Mouse (Mus musculus): ENCODE measurements around the gene Zgpat.

The Zgpat gene

DNA sequence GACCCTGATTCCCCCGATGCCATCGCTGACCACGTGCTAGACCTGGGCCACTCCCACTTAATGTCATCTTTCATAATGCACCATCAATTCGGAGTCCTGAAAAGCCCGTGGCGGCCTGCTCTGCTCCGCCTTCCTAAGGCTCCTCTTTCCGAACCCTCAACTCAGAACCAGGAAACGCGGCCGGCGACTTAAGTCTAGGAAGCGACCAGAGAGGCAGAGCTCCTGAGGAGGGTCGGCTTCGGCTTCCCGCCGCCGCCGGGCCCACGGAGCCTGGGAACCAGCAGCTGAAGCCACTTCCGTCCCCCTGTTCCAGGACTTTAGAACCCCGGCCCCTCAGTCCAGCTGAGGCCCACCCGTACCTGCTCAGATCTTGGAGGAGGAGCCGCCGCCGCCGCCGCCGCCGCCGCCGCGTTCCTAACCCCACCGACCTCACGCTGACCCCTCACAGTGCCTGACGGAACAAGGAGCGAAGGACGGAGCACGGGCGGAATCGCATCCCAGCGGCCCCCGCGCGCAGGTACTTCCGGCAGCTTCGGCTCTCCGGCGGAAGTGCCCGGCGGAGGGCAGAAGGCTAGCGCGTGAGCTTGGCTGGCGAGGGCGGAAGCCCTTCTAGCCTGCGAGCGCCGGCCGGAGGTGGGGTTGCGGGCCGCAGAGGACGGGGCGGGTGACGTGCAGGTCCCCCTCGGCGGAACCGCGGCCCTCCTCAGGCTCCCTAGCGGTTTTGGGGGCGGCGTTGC, at the start of gene Zgpat, which contains the start of gene Arfrp1:
Gene Zgpat, plus strand, starts transcription at position 69 of the 737 bp plus-strand sequence.
Gene Arfrp1, minus strand, starts transcription at position 545 of the 737 bp plus-strand sequence.
- peak; percentile 92 to 94 for DNase-seq

DNA sequence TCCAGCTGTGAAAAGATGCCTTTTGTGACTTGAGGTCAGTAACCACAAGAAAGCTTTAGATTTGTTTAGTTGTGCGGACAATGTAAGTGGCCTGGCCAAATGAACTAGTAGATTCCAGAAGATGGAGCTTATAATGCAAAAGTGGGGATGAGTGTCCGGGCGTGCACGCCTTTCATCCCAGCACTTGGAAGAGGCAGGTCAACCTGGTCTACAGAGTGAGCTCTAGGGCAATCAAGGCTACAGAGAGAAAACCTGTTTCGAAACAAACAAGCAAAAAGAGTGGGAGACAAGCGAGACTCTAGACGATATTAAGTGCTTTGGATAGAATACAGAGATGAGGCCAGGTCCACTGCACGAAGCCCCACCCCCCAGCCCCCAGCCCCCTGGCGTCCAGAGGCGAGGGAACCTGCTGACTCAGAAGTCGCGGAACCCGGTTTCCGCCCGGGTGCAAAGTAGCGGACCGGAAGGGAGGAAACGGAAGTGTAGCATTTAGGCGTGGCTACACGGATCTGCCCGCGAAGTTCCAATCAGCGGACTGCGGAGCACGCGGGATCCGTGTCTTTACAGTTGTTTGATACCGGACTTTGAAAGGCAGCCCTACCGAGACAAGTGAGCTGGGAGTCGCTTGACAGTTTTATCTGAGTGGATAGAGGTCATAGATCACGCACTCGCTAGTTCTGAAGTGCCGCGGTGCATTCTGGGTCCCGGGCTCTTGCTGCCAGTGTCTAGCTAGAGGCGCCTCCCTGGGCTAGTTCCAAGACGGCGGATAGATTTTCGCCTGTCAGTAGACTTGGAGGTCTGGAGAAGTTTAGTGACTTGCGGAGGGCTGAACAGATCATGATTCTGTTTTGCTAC, 45.3 kb upstream of the Zgpat start, which contains the start of gene Rtel1:
Gene Rtel1, plus strand, starts transcription at position 492 of the 855 bp plus-strand sequence.
- DNase-seq, result peak; percentile 91 to 93

DNA sequence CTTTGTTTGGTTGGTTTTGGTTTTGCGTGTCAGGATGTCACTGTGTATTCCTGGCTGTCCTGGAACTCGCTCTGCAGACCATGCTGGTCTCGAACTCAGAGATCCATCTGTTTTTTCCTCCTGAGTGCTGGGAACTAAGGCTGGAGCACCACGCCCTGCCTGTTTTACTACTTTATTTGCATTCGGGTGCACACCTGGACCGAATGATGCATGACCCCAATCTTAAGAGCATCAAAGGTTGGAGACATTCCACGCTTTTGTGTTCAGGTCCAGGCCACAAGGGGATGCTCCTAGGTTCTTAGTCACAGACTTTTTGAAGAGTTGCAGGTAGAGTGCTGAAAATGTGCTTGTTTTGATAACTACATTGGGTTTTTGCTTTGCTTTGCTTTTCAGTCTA, 44.6 kb upstream of the Zgpat start:
- DNase-seq, result no peak

DNA sequence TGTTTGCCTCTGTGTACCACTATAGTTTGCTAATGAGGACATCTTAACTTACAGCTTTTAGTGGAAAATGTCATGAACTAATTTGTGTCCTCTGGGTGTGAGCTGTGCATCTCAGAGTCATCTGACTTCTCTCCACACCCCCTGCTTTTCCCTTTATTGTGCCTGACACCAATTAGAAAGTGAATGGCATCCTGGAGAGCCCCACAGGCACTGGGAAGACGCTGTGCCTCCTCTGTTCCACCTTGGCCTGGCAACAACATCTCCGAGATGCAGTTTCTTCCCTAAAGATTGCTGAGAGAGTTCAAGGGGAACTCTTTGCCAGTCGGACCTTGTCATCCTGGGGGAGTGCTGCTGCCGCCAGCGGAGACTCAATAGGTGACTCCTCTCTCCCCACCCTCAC, 42.6 kb upstream of the Zgpat start:
- no peak for DNase-seq

DNA sequence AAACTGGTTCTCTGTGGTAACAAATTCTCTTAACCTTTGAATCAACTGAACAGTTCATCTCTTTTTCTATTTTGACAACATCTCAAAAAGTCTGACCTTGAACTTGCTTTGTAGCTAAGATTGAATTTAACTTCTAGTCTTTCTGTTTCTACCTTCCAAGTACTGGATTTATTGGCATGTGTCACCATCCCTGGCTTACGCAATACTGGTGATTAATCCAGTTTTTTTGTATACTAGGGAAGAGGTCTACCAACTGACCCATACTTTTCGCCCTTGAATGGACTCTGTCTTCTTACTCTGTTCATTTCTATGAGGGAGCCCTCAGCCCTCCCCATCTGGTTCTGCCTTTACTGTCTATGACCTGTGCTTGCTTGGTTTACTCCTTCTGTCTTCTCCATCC, 38.6 kb upstream of the Zgpat start:
- DNase-seq, result no peak

DNA sequence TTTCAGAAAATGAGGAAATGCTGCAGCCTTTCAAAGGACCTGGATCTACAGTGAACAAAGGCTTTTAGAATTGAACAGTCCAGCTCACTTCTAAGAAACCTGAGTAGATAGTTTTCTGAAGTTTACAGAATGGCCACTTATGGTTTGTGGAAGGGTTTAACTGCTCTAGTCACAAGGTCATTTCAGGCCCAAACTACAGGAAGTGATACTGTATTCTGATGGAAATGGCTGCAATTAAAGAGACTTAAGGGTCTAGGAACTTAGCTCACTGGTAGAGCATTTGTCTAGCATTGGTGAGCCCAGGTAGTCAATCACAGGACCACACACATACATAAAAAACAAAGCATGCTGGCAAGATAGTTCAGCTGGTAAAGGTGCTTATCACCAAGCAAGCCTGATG, 32.2 kb upstream of the Zgpat start:
- DNase-seq, result no peak

DNA sequence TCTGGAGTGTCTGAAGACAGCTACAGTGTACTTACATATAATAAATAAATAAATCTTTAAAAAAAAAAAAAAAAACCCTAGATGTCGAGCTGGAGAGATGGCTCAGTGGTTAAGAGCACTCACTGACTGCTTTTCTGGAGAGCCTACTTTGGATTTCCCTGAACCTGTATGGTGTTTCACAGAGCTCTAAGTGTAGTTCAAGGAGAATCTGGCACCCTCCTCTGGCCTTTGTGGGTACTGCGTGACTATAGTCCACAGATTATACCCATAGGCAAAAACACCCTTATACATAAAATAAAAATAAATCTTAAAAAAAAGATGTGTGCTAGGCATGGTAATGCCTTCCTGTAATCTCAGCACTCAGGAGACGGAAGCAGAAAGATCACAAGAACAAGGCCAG, 30.7 kb upstream of the Zgpat start:
- peak; percentile 82 to 84 for DNase-seq

DNA sequence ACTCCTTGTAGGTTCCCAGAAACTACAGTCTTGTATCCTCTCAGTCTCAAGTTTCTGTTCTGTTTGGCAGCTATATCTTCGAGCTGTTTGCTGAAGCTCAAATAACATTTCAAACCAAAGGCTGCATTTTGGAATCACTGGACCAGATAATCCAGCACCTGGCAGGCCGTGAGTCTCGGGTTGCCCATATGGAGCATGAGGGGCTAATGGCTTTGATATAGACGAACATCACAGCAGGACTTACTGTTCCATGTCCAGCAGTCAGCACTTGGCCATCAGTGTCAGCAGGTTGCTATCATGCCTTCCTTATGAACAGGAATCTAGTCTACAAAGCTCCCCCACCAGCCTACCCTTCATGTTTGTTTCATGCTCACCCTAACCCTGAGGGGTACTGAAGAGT, 24.3 kb upstream of the Zgpat start:
- peak; percentile 79 to 81 for DNase-seq

DNA sequence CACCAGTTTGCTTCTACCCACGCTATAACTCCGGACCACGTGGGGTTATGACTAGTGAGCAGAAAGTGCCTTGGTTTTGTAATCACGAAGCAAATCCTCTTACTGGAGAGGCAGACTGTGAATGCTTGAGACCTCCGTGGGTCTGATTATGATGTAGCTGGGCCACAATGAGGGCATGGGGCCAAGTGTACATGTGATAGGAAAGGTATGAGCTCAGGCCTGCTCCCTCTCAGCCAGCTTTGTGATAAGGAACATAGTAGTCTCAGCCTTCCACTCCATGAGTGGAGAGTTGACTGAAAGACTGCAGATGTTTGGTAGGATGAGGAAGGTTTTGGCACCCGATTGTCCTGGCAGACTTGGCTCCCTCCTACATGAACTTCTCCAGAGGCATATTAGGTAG, 22.0 kb upstream of the Zgpat start:
- DNase-seq, result peak in 1 of 2 experiments; percentile 22

DNA sequence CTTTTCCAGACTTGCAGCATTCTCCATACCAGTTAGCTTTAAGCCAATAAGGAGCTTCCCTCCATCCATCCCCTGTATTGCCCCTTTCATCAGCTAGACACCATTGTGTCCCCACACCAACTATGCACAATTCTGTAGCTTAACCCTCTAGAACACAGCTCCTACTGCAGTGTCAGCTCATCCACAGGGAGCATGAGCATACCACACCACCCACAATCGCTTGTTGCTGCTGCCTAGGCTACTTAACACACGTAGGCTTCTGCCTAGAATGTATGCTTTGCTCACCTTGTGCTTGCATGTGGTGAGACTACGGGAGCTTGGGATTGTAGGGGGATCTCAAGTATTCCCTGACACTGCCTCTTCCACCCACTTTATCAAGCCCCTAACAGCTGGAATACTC, 7.9 kb upstream of the Zgpat start:
- DNase-seq, result no peak

DNA sequence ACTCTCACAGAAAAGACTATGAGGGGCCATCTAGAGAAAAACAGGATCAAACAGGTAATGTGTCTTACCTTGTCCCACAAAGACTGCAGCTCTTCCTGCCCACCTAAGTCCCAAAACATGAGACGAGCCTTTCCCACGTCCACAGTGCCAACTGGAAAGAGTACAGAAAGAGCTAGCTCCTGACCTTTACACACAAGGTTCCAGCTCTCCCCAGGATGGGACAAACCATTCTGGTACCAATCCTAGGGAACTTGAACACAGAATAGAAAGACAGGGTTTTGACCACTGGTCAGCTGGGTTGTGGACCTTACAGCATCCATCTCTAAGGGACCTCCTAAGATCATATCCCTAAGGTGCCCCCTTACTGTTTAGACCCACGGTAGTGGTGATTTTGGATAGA, 782 bp upstream of the Zgpat start:
- DNase-seq, result no peak

DNA sequence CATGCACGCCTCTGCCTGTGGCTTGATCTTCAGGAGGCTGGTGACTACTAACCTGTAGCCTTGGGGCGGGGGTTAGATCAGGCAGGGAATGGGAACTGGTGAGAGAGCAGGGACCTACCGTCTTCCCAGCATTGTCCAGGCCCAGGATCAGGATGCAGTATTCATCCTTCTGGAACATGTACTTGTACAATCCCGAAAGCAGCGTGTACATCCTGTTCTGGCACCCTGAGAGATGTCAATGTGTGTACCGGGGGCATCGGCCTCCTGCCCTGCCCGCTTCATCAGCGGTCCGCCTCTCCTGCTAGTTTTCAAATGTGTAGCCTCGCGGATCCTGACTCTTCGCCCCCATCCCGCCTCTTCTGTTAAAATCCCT, 255 bp upstream of the Zgpat start:
- DNase-seq, result no peak

DNA sequence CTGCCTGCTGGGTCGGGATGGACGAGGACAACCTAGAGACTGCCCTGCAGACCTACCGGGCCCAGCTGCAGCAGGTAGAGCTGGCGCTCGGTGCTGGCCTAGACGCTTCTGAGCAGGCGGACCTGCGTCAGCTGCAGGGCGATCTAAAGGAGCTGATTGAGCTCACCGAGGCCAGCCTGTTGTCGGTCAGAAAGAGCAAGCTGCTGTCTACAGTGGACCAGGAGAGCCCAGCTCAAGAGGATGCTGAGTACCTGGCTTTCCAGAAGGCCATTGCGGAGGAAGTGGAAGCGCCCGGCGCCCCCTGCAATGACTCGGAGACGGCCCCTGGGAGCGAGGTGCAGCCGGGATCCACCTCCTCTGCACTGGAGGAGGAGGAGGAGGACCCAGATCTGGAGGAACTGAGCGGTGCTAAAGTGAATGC, 937 bp downstream of the Zgpat start:
- peak in 1 of 2 experiments; percentile 47 for DNase-seq

DNA sequence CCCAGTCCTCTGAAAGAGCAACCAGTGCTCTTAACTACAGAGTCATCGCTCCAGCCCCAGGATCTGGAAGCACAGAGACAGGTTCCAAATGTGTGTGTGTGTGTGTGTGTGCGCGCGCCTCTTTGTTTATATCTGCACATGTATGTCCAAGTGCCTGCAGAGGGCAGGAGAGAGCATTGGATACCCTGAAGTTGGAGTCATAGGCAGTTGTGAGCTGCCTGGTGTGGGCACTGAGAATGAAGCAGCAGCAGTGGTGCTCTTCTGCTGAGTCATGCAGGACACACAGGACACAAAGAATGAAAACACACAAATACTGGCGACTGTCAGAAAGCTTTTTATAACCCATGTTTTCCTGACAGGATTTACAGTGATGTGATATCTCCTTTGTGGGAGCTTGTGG, 5.3 kb downstream of the Zgpat start:
- no peak for DNase-seq

DNA sequence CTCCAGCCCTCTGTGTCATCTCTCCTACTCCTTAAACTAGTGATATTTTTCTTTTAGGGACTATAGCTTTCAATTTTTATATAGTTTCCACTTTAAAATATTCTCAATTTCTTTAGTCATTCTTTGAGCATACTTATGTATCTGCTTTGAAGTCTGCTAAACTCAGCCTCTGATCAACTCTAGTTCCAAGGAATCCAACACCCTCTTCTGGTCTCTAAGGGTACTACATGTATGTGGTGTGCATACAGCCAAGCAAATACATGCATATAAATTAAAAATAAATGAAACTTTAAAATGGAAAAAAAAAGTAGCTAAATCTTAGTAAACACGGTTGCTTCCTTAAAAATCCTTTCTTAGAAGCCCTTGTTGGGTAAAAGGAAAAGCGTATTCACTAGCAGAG, 11.1 kb downstream of the Zgpat start:
- peak in 1 of 2 experiments; percentile 74 for DNase-seq

DNA sequence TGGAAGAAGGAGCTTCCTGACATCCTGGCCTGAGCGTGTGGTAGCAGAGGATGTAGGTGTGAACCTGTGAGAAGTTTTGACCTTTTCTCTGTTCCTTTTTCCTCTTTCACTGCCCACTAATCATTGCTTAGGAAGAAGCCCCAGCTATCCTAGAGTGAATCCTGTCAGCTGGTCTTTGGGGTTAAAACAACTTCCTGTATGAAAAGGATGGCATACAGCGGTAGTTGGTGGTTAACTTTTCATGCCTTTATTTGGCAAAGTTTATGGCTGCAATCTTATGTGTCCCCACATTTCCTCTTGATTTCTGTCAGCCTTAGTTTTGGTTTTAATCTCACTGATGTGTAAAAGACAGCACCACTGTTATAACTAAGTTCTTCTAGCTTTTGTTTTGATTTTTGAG, 12.5 kb downstream of the Zgpat start:
- no peak for DNase-seq

DNA sequence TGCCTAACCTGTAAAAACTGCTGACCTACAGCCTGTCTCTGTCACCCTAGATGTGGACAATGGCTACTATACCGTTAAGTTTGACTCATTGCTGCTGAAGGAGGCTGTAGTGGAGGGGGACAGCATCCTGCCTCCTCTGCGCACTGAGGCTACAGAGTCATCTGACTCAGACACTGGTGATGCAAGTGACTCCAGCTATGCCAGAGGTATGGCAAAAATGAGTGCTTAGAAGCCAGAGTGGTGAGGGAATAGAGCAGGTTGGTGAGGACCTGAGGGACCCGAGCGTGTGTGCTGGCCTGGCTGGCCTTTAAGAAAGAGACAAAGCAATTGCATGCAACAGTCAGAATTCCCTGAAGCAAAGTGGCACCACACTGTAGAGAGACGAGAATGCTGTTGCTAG, 14.0 kb downstream of the Zgpat start:
- no peak for DNase-seq

DNA sequence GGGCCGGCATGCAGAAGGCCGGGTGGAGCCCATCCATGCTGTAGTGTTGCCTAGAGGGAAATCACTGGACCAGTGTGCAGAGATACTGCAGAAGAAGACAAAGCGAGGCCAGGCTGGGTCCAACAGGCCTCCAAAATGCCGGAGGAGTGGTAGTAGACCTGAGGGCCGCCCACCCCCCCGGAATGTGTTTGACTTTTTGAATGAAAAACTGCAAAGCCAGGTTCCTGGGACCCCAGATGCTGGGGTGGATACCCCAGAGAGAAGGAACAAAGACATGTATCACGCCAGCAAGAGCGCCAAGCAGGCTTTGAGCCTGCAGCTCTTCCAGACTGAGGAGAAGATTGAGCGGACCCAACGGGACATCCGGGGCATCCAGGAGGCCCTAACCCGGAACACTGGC, 15.1 kb downstream of the Zgpat start, which contains the start of gene Lime1:
Gene Lime1, plus strand, starts transcription at position 301 of the 400 bp plus-strand sequence.
- no peak for DNase-seq

DNA sequence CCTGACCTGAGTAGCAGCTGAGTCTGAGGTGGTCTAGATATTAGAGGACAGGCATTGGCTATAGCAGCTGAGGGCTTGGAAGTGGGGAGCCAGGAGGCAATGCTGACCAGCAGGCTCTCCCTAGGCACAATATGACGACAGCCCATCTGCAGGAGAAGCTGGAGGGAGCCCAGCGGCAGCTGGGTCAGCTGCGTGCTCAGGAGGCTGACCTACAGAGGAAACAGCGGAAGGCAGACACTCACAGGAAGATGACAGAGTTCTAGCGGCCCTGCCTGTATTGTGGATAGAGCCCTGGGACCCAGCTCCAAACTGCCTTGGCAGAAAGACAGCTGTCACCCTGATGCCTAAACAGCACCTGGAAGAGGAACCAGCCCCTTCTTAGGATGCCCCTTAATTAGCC, 15.5 kb downstream of the Zgpat start:
- DNase-seq, result no peak

DNA sequence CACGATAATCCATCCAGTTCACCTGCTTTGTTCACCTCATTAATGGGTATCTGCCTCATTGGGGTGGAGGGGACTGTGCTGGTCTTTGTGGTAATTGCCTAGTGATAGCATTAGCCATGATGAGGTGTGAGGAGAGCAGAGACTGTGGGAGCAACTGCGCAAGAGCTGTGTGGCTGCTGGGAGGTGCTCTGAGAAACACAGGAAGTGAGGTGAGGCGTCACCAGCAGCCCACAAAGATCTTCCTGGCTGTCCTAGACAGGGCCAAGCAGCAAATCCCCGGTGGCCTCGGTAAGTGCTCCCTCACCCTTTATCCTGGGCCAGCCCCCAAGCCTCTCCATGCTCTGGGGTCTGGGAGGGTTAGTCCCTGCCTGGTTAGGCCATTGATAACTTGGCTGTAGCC, 16.4 kb downstream of the Zgpat start:
- no peak for DNase-seq

DNA sequence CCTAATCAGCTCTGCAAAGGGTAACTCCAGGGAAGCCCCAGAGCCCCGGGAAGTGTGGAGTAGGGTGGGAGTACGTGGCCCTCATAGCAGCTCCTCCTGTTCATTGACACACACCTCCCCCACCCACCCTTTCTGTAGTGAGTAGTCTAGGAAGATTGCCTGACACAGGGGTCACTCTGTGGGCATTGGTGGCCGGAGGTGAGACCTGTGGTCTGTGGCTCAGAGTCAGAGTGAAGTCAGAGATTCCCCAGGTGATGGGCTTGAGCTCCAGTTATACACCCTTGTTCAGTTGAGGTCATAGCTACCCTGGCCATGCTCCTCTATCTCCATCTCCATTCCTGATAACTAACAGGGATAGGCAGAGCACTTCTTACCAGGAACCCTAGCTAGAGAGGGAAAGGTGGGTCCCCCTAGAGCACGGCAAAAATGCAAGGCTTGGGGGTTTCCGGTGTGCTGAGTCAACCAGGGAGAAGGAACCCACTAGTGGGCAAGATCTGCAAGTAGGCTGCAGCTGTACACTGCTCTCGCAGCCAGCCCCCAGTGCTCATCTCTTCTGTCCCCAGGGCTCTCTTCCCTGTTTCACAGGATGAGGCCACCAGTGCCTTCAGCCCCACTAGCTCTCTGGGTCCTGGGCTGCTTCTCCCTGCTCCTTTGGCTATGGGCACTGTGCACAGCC, 17.0 kb downstream of the Zgpat start:
- DNase-seq, result no peak

DNA sequence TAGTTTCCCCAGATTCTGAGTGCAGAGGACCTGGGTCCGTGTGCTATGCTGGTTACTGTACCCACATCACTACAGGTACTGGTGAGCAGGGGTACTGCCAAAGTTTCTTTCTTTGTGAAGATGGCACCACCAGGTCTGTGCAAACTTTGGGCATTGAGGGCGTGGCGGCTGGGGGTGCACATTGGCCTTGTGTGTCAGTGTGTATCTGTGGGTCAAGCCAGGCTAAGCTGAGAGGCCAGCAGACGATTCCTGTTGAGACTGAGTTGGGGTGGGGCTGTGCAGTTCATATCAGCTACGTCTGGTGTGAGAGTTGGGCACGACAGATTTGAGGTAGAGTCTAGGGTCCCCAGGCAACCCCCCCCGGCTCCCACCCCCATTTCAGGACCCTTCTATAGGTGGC, 19.7 kb downstream of the Zgpat start:
- no peak for DNase-seq

DNA sequence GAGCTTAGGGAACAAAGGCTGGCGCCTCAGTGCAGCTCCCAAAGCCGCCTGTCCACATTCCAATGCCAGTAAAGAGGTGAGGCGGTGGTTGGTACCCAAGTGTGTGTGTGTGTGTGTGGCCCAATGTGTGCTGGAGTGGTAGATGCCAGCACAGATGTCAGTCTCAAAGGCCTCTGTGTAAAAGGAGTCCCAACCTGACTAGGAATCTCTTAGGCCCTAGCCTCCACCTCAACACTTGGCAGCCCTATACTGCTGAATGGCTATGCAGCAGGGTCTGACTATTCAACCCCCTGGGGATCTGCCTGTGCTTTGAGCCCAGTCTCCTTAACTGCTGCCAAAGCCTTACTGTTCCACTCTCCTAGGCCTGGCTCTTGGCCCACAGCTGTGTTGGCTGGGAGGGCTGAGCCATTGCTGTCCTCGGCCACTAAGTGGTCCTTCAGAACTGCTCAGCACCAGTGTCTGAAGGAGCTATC, 20.2 kb downstream of the Zgpat start:
- DNase-seq, result peak; percentile 79 to 84

Data from cerebellum, postnatal 10 days (tissue).